Mouse (Mus musculus): ENCODE measurements around the gene Adcy5. TPM values are rescaled to one million over a fixed set of nuclear protein-coding genes. Genes with fewer than 3 reads are reported as not detected.

The Adcy5 gene
- total and polyA plus RNA-seq, 3 experiments = 47.1 to 56.2 (median 52.9) TPM

DNA sequence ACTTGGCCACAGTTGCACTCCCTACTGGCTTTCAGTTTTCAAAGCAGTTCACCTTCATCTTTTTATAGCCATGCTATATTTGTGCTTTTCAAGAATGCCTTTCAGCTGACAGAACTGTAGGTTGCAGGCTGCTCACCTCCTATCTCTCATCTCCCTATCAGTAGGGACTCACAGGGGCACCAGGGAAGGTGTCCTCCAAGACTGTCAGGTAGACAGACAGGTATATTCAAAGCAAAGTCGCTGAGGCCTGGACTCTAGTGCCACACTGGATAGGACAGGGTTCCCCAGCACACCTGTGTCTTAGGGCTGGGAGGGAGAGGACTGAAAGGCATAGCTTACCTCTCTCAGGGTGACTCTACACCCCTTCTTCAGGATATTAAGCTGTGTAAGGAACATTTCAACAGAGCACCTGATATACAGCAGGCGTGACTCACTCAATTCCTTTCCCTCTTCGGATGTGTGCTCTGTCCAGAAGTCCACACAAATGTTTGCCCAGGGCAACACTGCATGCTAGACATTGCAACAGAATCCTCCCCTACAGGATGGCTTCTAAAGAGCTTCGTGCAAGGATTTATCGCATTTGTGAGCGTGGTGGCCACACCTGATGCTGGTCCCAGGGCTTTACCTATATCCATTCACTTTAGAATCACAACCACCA, 153.9 kb downstream of the Adcy5 start:
- Histone ChIP-seq H3K4me1 (ENCODE audit: control insufficient read depth, insufficient read depth, low read length) (peaks cover 3% of the 10 kb centered on the region), H3K36me3 (ENCODE audit: control insufficient read depth, insufficient read depth, low read length) (no peaks in the 10 kb centered on the region), H3K4me3 (no peak overlapping the region), H3K27me3 (ENCODE audit: control insufficient read depth, insufficient read depth, low read length) (no peaks in the 10 kb centered on the region), H3K27ac (no peak overlapping the region), H3K9ac (ENCODE audit: low read depth, low read length) (no peak overlapping the region), H3K79me2 (replicated peaks; ENCODE audit: control insufficient read depth, insufficient read depth, low read length) (no peaks in the 10 kb centered on the region)
- no peak for TF ChIP-seq EP300 (IDR thresholded peaks at IDR 0.05; ENCODE audit: insufficient read depth, low read depth, low read length)
- no peak for TF ChIP-seq POLR2A (IDR thresholded peaks at IDR 0.05; ENCODE audit: insufficient read depth, low read depth, low read length)
- no peak for TF ChIP-seq CTCF (IDR thresholded peaks at IDR 0.05)
- no peak for DNase-seq
- intact Hi-C loops (cut with DNase I) = no loop called here
- 80% methylated on average over 6 of the region's 6 CpGs for WGBS

DNA sequence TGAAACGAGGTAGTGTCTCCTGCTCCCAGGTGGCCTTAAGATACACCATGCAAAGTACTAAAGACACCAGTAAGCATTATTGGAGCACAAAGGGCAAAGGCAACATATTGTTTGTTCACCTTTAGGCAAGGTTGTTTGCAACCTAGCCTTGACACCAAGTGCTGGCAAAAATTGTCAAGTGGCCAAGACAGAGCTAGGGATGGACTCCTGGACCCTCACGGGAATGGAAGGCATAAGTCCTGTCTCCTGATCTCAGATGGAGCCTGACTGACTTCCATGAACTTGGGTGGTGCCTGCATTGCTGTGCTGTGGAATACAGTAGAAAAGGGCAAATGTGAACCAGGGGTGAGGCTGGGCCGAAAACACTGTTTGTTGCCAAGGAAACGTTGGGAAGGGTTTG, 155.0 kb downstream of the Adcy5 start:
- TF ChIP-seq CTCF (IDR thresholded peaks at IDR 0.05) = no peak
- no peak for TF ChIP-seq POLR2A (IDR thresholded peaks at IDR 0.05; ENCODE audit: insufficient read depth, low read depth, low read length)
- no peak for TF ChIP-seq EP300 (IDR thresholded peaks at IDR 0.05; ENCODE audit: insufficient read depth, low read depth, low read length)

GRCm38 (mm10) chr16:35310551-35311110, 156.0 kb downstream of the Adcy5 start:
- intact Hi-C loops (cut with DNase I) = no loop called here
- Histone ChIP-seq H3K4me3 (no peak overlapping the region), H3K27me3 (ENCODE audit: control insufficient read depth, insufficient read depth, low read length) (no peaks in the 10 kb centered on the region), H3K36me3 (ENCODE audit: control insufficient read depth, insufficient read depth, low read length) (0 out of 2 replicates have a peak, but pooled peaks cover 3% of the 10 kb centered on the region), H3K27ac (no peak overlapping the region), H3K4me1 (ENCODE audit: control insufficient read depth, insufficient read depth, low read length) (peaks cover 3% of the 10 kb centered on the region), H3K79me2 (replicated peaks; ENCODE audit: control insufficient read depth, insufficient read depth, low read length) (no peaks in the 10 kb centered on the region), H3K9ac (ENCODE audit: low read depth, low read length) (no peak overlapping the region)
- TF ChIP-seq EP300 (IDR thresholded peaks at IDR 0.05; ENCODE audit: insufficient read depth, low read depth, low read length) (no peak), CTCF (IDR thresholded peaks at IDR 0.05) (no peak), POLR2A (IDR thresholded peaks at IDR 0.05; ENCODE audit: insufficient read depth, low read depth, low read length) (no peak)
- 29% methylated on average over 2 of the region's 2 CpGs for WGBS
- DNase-seq = no peak

More for the DNA sequence above, 155.0 kb downstream of the Adcy5 start:
- Histone ChIP-seq H3K4me3 (no peak overlapping the region), H3K36me3 (ENCODE audit: control insufficient read depth, insufficient read depth, low read length) (no peaks in the 10 kb centered on the region), H3K27ac (no peak overlapping the region), H3K9ac (ENCODE audit: low read depth, low read length) (no peak overlapping the region), H3K79me2 (replicated peaks; ENCODE audit: control insufficient read depth, insufficient read depth, low read length) (no peaks in the 10 kb centered on the region), H3K4me1 (ENCODE audit: control insufficient read depth, insufficient read depth, low read length) (peaks cover 3% of the 10 kb centered on the region), H3K27me3 (ENCODE audit: control insufficient read depth, insufficient read depth, low read length) (no peaks in the 10 kb centered on the region)
- intact Hi-C loops (cut with DNase I) = no loop called here
- 77% methylated on average over 4 of the region's 4 CpGs for WGBS
- DNase-seq = no peak

GRCm38 (mm10) chr16:35311586-35311985, 156.9 kb downstream of the Adcy5 start:
- H3K4me1 ChIP-seq (ENCODE audit: control insufficient read depth, insufficient read depth, low read length) = peaks cover 3% of the 10 kb centered on the region
- H3K79me2 ChIP-seq (replicated peaks; ENCODE audit: control insufficient read depth, insufficient read depth, low read length) = no peaks in the 10 kb centered on the region
- H3K27me3 ChIP-seq (ENCODE audit: control insufficient read depth, insufficient read depth, low read length) = no peaks in the 10 kb centered on the region
- no peak overlapping the region for H3K27ac ChIP-seq
- TF ChIP-seq EP300 (IDR thresholded peaks at IDR 0.05; ENCODE audit: insufficient read depth, low read depth, low read length) = no peak
- no peak for TF ChIP-seq POLR2A (IDR thresholded peaks at IDR 0.05; ENCODE audit: insufficient read depth, low read depth, low read length)
- TF ChIP-seq CTCF (IDR thresholded peaks at IDR 0.05) = no peak
- H3K9ac ChIP-seq (ENCODE audit: low read depth, low read length) = no peak overlapping the region
- no peak for DNase-seq
- no peak overlapping the region for H3K4me3 ChIP-seq
- WGBS = 73% methylated on average over 8 of the region's 8 CpGs
- H3K36me3 ChIP-seq (ENCODE audit: control insufficient read depth, insufficient read depth, low read length) = 0 out of 2 replicates have a peak, but pooled peaks cover 3% of the 10 kb centered on the region
- intact Hi-C loops (cut with DNase I) = no loop called here

DNA sequence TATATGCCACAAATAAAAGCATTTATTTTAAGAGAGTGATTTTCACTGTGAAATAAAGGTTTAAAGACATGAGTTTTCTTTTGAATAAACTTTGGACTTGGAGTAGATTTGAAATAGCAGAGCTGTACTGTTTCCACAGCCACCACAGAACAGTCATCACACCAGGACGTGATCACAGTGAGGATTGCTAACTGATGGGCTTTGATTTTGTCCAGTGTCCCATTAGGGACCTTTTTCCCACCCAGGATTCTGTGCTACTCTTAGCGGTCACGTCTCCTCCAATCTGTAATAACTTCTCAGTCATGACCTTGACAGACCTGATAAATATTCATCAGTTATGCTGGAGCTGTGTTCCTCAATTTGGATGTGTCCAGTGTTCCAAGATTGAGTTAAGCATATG, 160.8 kb downstream of the Adcy5 start:
- H3K36me3 ChIP-seq (ENCODE audit: control insufficient read depth, insufficient read depth, low read length) = 0 out of 2 replicates have a peak, but pooled peaks cover 3% of the 10 kb centered on the region
- 50% methylated on average over 3 of the region's 3 CpGs for WGBS
- intact Hi-C loops (cut with DNase I) = loop anchor here (5.0 kb wide), 1 partner anchor 227 kb away; the partner anchor contains the start of gene Sema5b
- TF ChIP-seq EP300 (IDR thresholded peaks at IDR 0.05; ENCODE audit: insufficient read depth, low read depth, low read length) = no peak
- no peaks in the 10 kb centered on the region for H3K27me3 ChIP-seq (ENCODE audit: control insufficient read depth, insufficient read depth, low read length)
- no peak overlapping the region for H3K4me3 ChIP-seq
- no peak overlapping the region for H3K9ac ChIP-seq (ENCODE audit: low read depth, low read length)
- no peak overlapping the region for H3K27ac ChIP-seq
- H3K79me2 ChIP-seq (replicated peaks; ENCODE audit: control insufficient read depth, insufficient read depth, low read length) = no peaks in the 10 kb centered on the region
- peaks cover 2% of the 10 kb centered on the region; the same call in 1 of the 2 replicates for H3K4me1 ChIP-seq (ENCODE audit: control insufficient read depth, insufficient read depth, low read length)
- no peak for DNase-seq

GRCm38 (mm10) chr16:35316856-35317264, 162.2 kb downstream of the Adcy5 start:
- no peaks in the 10 kb centered on the region; the same call in 1 of the 2 replicates for H3K4me1 ChIP-seq (ENCODE audit: control insufficient read depth, insufficient read depth, low read length)
- TF ChIP-seq EP300 (IDR thresholded peaks at IDR 0.05; ENCODE audit: insufficient read depth, low read depth, low read length) (no peak), POLR2A (IDR thresholded peaks at IDR 0.05; ENCODE audit: insufficient read depth, low read depth, low read length) (no peak), CTCF (IDR thresholded peaks at IDR 0.05) (no peak)
- H3K9ac ChIP-seq (ENCODE audit: low read depth, low read length) = no peak overlapping the region
- no peak for DNase-seq
- H3K4me3 ChIP-seq = no peak overlapping the region
- 0 out of 2 replicates have a peak, but pooled peaks cover 3% of the 10 kb centered on the region for H3K36me3 ChIP-seq (ENCODE audit: control insufficient read depth, insufficient read depth, low read length)
- no peaks in the 10 kb centered on the region for H3K79me2 ChIP-seq (replicated peaks; ENCODE audit: control insufficient read depth, insufficient read depth, low read length)
- intact Hi-C loops (cut with DNase I) = loop anchor here (5.0 kb wide), 1 partner anchor 225 kb away; the partner anchor contains the start of gene Sema5b
- no peak overlapping the region for H3K27ac ChIP-seq
- no peaks in the 10 kb centered on the region for H3K27me3 ChIP-seq (ENCODE audit: control insufficient read depth, insufficient read depth, low read length)
